Mouse (Mus musculus) midbrain, embryonic 14.5 days (tissue): ENCODE results near the gene Gm44579. TPM values are rescaled to one million over a fixed set of nuclear protein-coding genes. Genes with fewer than 3 reads are reported as not detected.

ENCODE experiments used
- ATAC-seq: fragments of 200-750 bp; cut with Nextera tagmentation; 2 replicates; pipeline ENCODE4 v1.8.0; 2017; ENCODE audit warnings: moderate number of reproducible peaks, moderate library complexity; ENCODE audit not compliant: low FRiP score, low TSS enrichment
- DNase-seq: peaks from one replicate; pipeline ENCODE4 v3.0.0-alpha.2; 2015
- H3K27ac ChIP-seq: fragments of 300-500 bp; sonication (generic); replicated peaks from 2 replicates; pipeline ENCODE4 v1.5.1; 2014; ENCODE audit warnings: mild to moderate bottlenecking, low read depth, low read length, moderate library complexity
- H3K27me3 ChIP-seq: fragments of 300-500 bp; sonication (generic); 2 replicates; pipeline ENCODE4 v1.6.1; 2014; ENCODE audit warnings: low read length, control low read depth, mixed read lengths; ENCODE audit not compliant: control insufficient read depth, insufficient read depth
- H3K36me3 ChIP-seq: fragments of 300-500 bp; sonication (generic); 2 replicates; pipeline ENCODE4 v1.6.1; 2014; ENCODE audit warnings: low read length, control low read depth; ENCODE audit not compliant: control insufficient read depth, insufficient read depth
- H3K4me1 ChIP-seq: fragments of 300-500 bp; sonication (generic); 2 replicates; pipeline ENCODE4 v1.6.1; 2014; ENCODE audit warnings: mild to moderate bottlenecking, antibody characterized with exemption, low read length, control low read depth; ENCODE audit not compliant: control insufficient read depth, insufficient read depth
- H3K4me2 ChIP-seq: fragments of 300-500 bp; sonication (generic); 2 replicates; pipeline ENCODE4 v1.6.1; 2014; ENCODE audit warnings: mild to moderate bottlenecking, low read length, moderate library complexity
- H3K4me3 ChIP-seq: fragments of 300-500 bp; sonication (generic); replicated peaks from 2 replicates; pipeline ENCODE4 v1.5.1; 2014; ENCODE audit warnings: low read depth, low read length
- H3K9ac ChIP-seq: fragments of 300-500 bp; sonication (generic); replicated peaks from 2 replicates; pipeline ENCODE4 v1.6.1; 2014; ENCODE audit warnings: mild to moderate bottlenecking, low read length, moderate library complexity
- H3K9me3 ChIP-seq: fragments of 300-500 bp; sonication (generic); 2 replicates; pipeline ENCODE4 v1.6.1; 2016; ENCODE audit warnings: low read length, control low read depth, mixed read lengths; ENCODE audit not compliant: control insufficient read depth
- WGBS: fragments of 180-500 bp; shearing (Covaris S2); extraction: QIAGEN DNeasy Blood & Tissue Kit; methylation state at CpG from one replicate; pipeline ENCODE4 v1.1.7; 2014; 5-methylcytosine and 5-hydroxymethylcytosine counted together
- polyA plus RNA-seq: library from polyadenylated mRNA; unstranded; fragments of >200 nt; fragmentation: Nextera tagmentation; extraction: Ambion mirVana; gene quantifications from 2 replicates; pipeline ENCODE4 v1.2.1, GENCODE M21; 2014

Gm44579 gene
- polyA plus RNA-seq, 1 experiment from 2014 or later: not detected

GRCm38 (mm10) chr15:98177320-98177719 lies 43.5 kb downstream of the Gm44579 start:
- H3K9ac ChIP-seq: no peak overlapping the region
- H3K27me3 ChIP-seq: no peaks in the 10 kb centered on the region; the same call in 1 of the 2 replicates
- no peak for ATAC-seq
- H3K9me3 ChIP-seq: no peaks in the 10 kb centered on the region
- WGBS: 87% methylated on average over 3 of the region's 3 CpGs
- no peak overlapping the region for H3K27ac ChIP-seq
- H3K4me3 ChIP-seq: no peak overlapping the region
- H3K4me2 ChIP-seq: no peak overlapping the region
- H3K36me3 ChIP-seq: no peaks in the 10 kb centered on the region
- no peak for DNase-seq
- peaks cover 5% of the 10 kb centered on the region for H3K4me1 ChIP-seq

GRCm38 (mm10) chr15:98173821-98174220 lies 47.0 kb downstream of the Gm44579 start:
- H3K9ac ChIP-seq: no peak overlapping the region
- ATAC-seq (no peak), DNase-seq (peak; percentile 91)
- H3K4me2 ChIP-seq: no peak overlapping the region
- no peak overlapping the region for H3K4me3 ChIP-seq
- H3K27ac ChIP-seq: no peak overlapping the region
- 26% methylated on average over 8 of the region's 8 CpGs for WGBS
- H3K27me3 ChIP-seq: 0 out of 2 replicates have a peak, but pooled peaks cover under 1% of the 10 kb centered on the region
- no peaks in the 10 kb centered on the region for H3K36me3 ChIP-seq
- H3K4me1 ChIP-seq: peaks cover 21% of the 10 kb centered on the region
- H3K9me3 ChIP-seq: no peaks in the 10 kb centered on the region

DNA sequence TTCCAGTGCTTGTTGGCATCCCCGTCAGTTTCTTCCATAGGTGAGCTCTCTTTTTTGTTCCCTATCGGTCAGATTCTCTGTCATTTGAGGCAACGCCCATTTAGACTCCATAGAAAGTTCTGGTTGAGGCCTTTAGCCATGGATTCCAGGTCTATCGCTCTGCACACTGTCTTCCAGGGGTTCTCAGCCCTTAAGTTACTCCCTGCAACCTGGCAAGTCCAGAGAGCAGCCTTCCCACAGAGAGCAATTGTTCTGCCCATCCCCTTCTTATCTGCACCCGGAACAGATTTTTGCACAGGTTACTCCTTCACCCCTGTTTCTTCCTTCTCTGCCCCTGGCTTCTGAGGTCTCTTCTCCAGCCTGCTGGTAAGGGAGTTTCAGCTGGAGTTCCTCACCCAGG lies 48.7 kb downstream of the Gm44579 start:
- ATAC-seq: no peak
- no peaks in the 10 kb centered on the region for H3K9me3 ChIP-seq
- 75% methylated on average over 5 of the region's 5 CpGs for WGBS
- H3K4me1 ChIP-seq: peaks cover 27% of the 10 kb centered on the region
- peaks cover 6% of the 10 kb centered on the region; the same call in 1 of the 2 replicates for H3K27me3 ChIP-seq
- H3K27ac ChIP-seq: no peak overlapping the region
- H3K4me3 ChIP-seq: no peak overlapping the region
- H3K4me2 ChIP-seq: no peak overlapping the region
- H3K36me3 ChIP-seq: no peaks in the 10 kb centered on the region
- H3K9ac ChIP-seq: no peak overlapping the region
- no peak for DNase-seq

- WGBS: 74% methylated on average over 9 of the region's 9 CpGs
- H3K27ac ChIP-seq: no peak overlapping the region
- ATAC-seq (no peak), DNase-seq (no peak)
- H3K36me3 ChIP-seq: no peaks in the 10 kb centered on the region
- H3K27me3 ChIP-seq: peaks cover 6% of the 10 kb centered on the region; the same call in 1 of the 2 replicates
- H3K4me2 ChIP-seq: peak overlapping the region; percentile 81
- H3K4me1 ChIP-seq: peaks cover 33% of the 10 kb centered on the region
- H3K9ac ChIP-seq: no peak overlapping the region
- H3K4me3 ChIP-seq: peak overlapping the region; percentile 59; the same call in 1 of the 2 replicates
- H3K9me3 ChIP-seq: no peaks in the 10 kb centered on the region
Measured at GRCm38 (mm10) chr15:98170917-98171316, 49.9 kb downstream of the Gm44579 start.

DNA sequence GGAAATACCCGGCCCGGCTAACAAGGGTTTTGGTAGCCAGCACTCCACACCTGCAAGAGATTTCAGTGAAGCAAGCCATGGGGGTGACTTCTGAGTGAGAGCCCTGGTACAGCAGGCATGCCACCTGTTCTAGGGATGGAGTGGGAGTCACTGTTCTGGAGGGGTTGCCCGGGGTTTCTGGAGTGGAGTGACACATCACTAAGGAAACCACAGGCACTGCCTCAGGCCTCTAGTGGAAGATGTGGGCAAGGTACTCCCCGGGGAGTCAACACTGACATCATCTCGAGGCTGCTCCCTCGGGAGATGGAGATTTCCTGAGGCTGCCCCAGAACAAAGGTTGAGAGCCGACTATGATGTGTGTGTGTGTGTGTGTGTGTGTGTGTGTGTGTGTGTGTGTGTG lies 50.4 kb downstream of the Gm44579 start:
- 31% methylated on average over 7 of the region's 7 CpGs for WGBS
- ATAC-seq (no peak), DNase-seq (peak; percentile 79)
- Histone ChIP-seq H3K4me1 (peaks cover 33% of the 10 kb centered on the region), H3K4me2 (peak overlapping the region; percentile 81), H3K9ac (peak overlapping the region; percentile 66; the same call in 1 of the 2 replicates), H3K9me3 (no peaks in the 10 kb centered on the region), H3K27ac (no peak overlapping the region), H3K4me3 (peak overlapping the region; percentile 59), H3K27me3 (peaks cover 6% of the 10 kb centered on the region; the same call in 1 of the 2 replicates), H3K36me3 (no peaks in the 10 kb centered on the region)

- H3K9ac ChIP-seq: peak overlapping the region; percentile 66
- no peaks in the 10 kb centered on the region for H3K36me3 ChIP-seq
- H3K27ac ChIP-seq: no peak overlapping the region
- peak overlapping the region; percentile 81 for H3K4me2 ChIP-seq
- H3K4me3 ChIP-seq: peak overlapping the region; percentile 59
- DNase-seq: peak; percentile 22
- no peaks in the 10 kb centered on the region for H3K9me3 ChIP-seq
- WGBS: 3% methylated on average over 19 of the region's 19 CpGs
- no peak for ATAC-seq
- peaks cover 33% of the 10 kb centered on the region for H3K4me1 ChIP-seq
- H3K27me3 ChIP-seq: peaks cover 6% of the 10 kb centered on the region; the same call in 1 of the 2 replicates
Measured at GRCm38 (mm10) chr15:98168622-98169004, 52.2 kb downstream of the Gm44579 start.

GRCm38 (mm10) chr15:98167645-98168621 lies 52.8 kb downstream of the Gm44579 start:
- Histone ChIP-seq H3K27ac (peak overlapping the region; percentile 91), H3K4me1 (peaks cover 33% of the 10 kb centered on the region), H3K9me3 (no peaks in the 10 kb centered on the region), H3K4me3 (peak overlapping the region; percentile 59), H3K36me3 (no peaks in the 10 kb centered on the region), H3K4me2 (peak overlapping the region; percentile 81), H3K9ac (peak overlapping the region; percentile 66), H3K27me3 (peaks cover 6% of the 10 kb centered on the region; the same call in 1 of the 2 replicates)
- peak; percentile 99 for DNase-seq
- ATAC-seq: peak; percentile 91
- under 1% methylated on average over 69 of the region's 69 CpGs for WGBS

DNA sequence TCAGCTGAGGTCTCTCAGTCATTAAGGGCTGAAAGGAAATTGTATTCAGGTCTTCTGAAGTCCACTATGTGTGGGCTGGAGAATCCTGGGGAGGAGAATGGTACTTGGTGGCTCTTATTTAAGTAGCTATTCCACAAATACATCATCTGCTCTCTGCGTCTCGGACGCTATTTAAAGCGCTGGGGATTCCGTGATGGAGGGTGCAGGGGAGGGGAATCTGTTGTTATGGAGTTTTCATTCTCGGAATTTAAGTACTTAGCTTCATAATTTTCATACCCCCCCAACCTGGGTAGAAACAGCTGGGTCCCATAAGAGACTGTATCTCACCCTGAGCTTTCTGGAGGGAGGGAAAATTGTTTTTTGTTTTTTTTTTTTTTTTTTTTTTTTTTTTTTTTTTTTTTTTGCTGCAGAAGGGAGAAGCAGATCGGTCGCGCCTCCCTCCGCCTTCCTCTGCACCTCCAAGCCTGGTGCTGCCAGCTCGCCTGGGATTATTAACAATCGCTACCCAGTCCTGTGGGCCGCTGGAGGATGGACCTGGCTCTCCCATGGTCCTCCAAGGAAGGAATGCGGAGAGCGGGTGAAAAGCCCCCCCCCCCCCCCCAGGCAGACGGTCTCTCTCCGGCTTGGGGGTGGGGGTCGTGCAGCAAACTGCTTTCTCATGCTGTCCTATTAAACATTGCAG lies 53.7 kb downstream of the Gm44579 start, which contains the start of gene Ccdc184:
Gene Ccdc184 (plus strand): TSS at position 196 of the 682 bp plus-strand sequence.
- peak within 1 kb of the TSS; percentile 81 for H3K4me2 ChIP-seq
- H3K36me3 ChIP-seq: no peaks in the 10 kb centered on the region
- ATAC-seq: peak; percentile 78
- H3K4me3 ChIP-seq: peak within 1 kb of the TSS; percentile 59
- H3K4me1 ChIP-seq: peaks cover 33% of the 10 kb centered on the region
- peak; percentile 60 for DNase-seq
- peak within 1 kb of the TSS; percentile 91 for H3K27ac ChIP-seq
- 1% methylated on average over 18 of the region's 18 CpGs for WGBS
- peaks cover 6% of the 10 kb centered on the region; the same call in 1 of the 2 replicates for H3K27me3 ChIP-seq
- peak within 1 kb of the TSS; percentile 66 for H3K9ac ChIP-seq
- no peaks in the 10 kb centered on the region for H3K9me3 ChIP-seq
